Mouse (Mus musculus) lung, adult 2 months (tissue): ENCODE data around the gene Prl8a8.

ENCODE experiments used
- CTCF ChIP-seq: fragments of 200-500 bp; IDR thresholded peaks from 2 replicates; pipeline ENCODE4 v1.5.1; 2011; ENCODE audit warnings: mild to moderate bottlenecking, low read length, control low read depth; ENCODE audit not compliant: insufficient read depth
- POLR2A ChIP-seq: fragments of 200-500 bp; IDR thresholded peaks from 2 replicates; pipeline ENCODE4 v1.6.1; 2011; ENCODE audit warnings: low read depth, mild to moderate bottlenecking, control low read depth, low read length, borderline replicate concordance; ENCODE audit errors: extremely low read depth

- TF ChIP-seq POLR2A, result no peak
- TF ChIP-seq CTCF, result no peak
These were observed 10.1 kb upstream of the Prl8a8 start for GRCm38 (mm10) chr13:27523156-27523555.
